Mouse (Mus musculus) lung, postnatal 0 days (tissue): ENCODE data around the gene Gm20696.

Experiments used
- CTCF ChIP-seq: IDR thresholded peaks from 2 replicates; pipeline ENCODE4 v1.5.1; 2016; ENCODE audit warnings: antibody characterized with exemption, mild to moderate bottlenecking
- EP300 ChIP-seq: IDR thresholded peaks from 2 replicates; pipeline ENCODE4 v1.6.1; 2016; ENCODE audit warnings: antibody characterized with exemption, mild to moderate bottlenecking, control low read depth

DNA sequence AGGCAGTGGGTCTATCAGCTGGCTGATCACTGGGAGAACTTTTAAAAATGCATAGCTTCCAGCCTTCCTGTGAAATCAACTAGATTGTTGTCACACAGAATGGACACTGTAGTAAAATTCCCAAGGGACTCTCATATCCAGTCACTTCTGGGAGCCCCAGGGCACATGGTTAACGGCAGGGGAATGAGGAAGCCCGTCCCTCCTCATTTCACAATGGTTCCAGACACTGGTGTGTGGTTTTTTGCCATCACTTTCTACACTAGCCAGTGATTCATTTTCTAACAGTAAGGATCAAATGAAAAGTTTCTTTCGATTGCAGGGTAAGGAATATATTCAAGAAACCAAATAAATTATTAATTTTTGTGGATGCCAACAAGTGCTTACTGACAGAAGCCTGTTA, 198.8 kb downstream of the Gm20696 start:
- TF ChIP-seq EP300 (no peak), CTCF (no peak)
